Mouse (Mus musculus): ENCODE results near the gene Ntn4.
A peak's percentile ranks its signal among the peaks of the same experiment; 100 is the strongest.

Gene Ntn4

DNA sequence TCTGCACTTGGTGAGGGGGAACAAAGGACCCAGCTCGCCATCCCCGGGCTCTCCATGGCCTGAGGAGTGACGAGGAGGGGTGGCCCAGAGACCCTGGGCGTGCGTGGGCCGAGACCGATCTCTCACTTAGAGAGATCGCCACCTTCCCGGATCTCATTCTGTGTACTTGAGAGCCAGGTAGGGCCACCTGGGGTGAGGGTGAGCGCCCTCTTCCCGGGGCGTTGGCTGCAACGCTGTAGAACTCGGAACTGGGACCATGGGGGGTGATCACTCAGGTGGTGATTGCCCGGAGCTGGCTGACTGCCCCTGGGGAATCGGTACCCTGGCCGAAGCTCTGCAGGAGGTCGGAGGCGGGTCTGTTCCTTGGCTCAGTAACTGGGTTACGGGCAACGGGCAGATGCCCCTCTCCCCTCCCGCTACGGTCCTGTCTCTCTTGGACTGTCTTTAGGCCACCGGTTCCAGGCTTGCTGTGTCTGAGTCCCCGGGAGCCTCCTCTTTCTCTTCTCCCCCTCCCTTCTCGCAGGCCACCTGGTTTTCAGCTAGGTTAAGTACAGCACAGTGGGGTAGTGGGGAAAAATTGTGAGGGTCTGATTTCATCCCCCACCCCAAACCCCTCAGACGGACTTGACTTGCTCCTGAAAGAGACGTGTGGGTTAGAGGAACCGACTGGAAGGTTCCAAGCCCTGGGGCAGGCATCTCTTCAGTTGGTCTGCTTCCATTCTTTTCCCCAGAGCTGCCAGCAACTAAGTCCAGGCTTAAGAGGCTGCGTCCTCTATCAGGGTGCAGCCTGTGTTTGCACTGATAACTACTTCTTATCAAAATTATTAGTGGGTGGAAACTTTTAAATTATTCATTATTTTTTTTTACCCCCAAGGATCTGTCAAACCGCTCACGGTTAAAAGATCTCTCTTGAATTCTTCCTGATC is 1.6 kb downstream of the Ntn4 start:
- peak; percentile 5 to 6 for DNase-seq

DNA sequence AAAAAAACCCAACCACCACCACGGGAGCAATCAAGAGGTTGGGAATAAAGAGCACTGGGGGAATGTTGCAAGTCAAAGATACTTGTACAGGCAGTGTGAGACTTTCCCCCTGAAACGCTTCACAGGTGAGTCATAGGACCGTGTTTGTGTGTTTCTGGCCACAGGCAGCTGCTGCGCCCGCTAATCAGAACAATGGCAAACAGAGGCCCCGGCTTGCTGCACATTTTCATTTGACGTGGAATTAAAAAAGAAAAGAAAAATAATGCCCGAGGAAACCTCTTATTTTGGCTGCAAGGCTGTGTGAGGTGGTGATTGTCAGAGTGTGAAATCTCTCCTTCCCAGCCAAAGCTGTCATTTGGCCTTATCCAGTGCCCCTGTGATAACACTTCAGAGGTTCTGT is 2.4 kb downstream of the Ntn4 start:
- no peak for DNase-seq

DNA sequence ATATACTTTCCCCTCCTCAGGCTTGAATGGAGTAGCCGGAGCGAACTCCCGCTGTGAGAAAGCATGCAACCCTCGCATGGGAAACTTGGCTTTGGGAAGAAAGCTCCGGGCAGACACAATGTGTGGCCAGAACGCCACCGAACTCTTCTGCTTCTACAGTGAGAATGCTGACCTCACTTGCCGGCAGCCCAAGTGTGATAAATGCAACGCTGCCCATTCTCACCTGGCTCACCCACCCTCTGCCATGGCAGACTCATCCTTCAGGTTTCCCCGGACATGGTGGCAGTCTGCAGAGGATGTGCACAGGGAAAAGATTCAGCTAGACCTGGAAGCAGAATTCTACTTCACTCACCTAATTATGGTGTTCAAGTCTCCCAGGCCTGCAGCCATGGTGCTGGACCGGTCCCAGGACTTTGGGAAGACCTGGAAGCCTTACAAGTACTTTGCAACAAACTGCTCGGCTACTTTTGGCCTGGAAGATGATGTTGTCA is 4.0 kb downstream of the Ntn4 start:
- DNase-seq, result no peak

DNA sequence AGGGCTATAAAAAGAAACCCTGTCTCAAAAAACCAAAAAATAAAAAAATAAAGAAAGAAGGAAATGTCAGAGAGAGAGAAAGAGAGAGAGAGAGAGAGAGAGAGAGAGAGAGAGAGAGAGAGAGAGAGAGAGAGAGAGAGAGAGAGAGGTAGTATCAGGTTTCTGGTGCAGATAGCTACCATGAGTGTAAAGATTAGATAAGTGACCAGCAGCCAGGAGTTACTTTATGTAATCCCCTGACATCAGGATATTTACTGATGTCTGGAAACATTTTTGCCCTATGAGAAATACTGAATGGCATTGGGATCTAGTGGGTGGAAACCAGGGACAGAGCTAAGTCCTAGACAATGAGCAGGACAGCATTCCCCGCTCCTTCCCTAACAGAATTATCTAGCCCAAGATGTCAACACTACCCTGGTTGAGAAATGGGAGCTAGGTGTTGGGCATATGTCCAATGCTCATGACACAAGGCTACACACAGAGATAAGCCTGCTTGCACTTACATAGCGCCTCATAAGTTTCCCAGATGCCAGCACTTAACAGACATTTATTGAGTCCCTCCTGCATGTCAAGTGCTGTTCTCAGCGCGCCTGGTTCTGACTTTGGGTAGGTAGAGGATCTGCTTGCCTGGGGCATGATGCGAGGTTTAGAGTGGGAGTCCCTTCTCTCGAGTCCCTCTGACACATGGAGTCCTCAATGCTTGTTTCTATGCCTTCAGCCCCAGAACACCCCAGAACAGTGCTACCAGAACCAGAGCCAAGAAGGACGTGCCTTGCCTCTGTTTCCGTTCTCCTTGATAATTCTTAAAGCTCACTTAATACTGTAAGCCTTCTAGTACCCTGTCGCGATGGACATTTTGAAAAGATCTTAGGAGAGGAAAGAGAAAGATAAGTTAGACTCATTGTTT is 7.4 kb downstream of the Ntn4 start:
- no peak for DNase-seq

DNA sequence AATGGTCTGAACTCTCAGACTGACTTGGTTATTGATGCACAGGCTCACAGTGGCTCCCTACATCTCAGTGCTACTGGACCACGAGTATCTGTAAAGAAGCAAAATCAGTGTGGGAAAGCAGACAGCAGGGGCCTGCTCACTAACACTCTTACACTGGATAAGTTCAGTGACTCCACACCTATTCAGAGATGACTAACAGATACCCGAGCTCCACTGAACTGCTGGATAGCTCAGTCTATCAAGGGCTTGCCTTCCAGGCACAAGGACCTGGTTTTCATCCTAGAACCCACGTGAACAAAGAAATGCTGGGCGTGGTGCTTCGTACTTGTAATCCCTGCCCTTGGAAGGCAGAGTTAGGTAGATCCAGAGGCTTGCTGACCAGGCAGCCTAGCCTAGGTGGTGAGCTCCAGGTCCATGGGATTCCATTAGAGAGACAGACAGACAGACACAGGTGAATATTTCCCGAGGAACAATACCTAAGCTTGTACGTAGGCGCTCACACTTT is 8.2 kb downstream of the Ntn4 start:
- no peak for DNase-seq

DNA sequence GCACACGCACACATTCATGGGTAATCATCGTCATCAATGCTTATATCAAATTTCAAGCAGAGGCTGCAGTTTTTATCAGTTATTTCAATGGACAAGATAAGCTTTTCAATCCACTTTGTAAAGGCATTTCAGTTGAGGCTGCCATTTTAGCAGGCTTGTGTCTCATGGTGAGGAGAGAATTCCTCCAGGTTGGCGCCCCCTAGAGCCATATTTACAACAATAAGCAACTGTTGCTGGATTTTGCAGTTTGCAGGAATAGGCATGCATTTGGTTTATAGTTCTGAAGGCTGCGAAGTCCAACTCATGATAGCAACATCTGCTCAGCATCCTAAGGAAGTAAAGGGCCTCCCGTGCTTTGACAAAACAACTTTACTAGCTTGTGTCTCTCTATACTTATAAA is 8.6 kb downstream of the Ntn4 start:
- no peak for DNase-seq

DNA sequence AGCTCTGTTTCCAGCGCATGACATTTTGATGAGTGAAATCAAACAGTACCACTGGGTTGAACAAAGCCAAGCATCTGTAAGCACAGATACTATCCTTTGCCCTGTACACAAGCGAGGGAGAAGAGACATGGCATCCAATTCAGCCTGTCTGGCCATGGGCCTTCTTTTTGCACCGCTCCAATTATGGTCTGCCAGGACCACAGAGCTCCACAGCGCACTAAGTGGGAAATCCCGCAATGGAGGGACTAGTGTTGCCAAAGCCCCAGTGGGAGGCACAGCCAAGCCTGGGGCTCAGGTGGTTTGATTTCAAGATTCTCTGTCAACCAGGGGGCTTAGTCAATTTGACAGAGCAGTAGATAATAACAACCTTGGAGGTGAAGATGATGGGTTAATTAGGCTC is 9.1 kb downstream of the Ntn4 start:
- no peak for DNase-seq

DNA sequence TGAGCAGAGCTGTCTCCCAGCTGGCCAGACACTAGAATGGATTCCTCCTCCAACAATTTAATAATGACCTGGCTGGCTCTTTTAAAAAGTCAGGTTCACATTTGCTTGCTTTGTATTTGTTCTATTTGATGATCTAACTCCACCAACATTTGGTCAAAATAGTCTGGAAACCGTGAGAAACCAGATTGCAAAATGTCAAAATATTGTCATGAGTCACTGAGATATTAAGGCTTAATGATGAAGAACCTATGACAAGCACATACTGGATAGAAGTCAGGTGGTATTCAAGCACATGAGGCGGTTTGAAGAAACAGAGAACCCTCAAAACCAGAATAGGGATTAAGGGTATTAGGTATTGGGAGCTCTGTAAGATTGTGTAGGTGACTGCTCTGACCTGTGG is 12.8 kb downstream of the Ntn4 start:
- DNase-seq, result no peak

DNA sequence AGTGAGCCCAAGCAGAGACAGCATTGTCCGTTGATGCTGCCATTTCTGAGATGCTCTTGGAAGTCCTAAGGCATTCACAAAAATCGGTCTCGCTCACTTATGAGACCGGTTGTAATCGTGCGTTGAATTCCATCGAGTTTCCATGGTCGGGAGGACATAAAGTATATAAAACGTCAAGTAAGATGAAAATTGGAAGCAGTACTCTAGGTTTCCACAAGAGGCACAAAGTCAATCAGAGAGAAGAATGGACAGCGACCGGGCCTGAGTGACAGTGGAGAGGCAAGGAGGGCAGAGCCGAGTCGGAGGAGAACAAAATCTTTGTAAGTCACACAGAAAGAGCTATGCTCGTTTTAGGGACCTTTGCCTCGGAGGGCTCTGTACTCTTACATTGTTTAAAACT is 14.9 kb downstream of the Ntn4 start:
- DNase-seq, result no peak

DNA sequence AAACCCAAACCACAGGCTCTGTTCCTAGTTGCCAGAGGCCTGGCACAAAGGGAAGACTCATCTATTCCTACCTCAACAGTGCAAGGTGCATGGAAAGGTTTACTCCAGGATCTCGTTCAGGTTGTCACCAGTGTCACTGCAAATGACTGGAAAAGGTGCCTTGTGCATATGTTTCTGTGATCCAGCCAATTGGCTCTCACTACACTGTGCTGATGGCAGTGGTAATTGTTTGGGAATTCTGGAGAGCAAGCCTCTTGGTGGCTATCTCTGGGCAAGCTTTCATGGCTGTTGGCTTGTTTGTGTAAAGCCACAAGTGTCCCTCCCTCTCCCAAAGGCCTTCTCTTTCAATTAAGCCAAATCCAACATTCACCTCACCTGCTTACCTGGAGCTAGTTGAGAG is 19.3 kb downstream of the Ntn4 start:
- DNase-seq, result no peak

DNA sequence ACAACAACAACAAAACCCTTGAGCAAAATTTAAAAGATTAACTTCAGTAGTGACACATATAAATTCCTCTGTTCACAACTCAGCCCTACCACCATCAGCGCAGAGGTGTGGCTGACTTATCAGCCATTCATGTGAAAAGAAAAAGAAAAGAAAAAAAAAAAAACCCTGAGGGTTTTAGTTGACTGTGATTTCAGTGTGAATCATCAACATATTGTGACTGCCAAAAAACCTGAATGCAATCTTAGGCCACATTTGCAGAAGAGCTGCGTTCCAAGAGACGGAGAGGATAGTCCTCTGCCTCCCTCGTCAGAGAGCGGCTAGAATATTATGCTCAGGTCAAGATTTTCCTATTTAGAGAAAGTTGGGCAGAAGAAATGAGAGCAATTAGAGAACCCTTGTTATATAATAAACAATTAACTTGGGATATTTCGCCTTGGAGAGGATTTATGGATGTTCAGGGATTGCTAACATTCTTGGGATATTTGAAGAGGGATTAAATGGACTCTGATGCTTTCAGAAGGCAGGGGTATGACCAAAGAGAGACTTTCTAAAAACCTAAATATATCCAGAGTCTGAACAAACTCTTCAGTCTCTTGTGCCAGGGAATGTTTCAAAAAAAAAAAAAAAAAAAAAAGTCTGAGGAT is 21.0 kb downstream of the Ntn4 start:
- no peak for DNase-seq

DNA sequence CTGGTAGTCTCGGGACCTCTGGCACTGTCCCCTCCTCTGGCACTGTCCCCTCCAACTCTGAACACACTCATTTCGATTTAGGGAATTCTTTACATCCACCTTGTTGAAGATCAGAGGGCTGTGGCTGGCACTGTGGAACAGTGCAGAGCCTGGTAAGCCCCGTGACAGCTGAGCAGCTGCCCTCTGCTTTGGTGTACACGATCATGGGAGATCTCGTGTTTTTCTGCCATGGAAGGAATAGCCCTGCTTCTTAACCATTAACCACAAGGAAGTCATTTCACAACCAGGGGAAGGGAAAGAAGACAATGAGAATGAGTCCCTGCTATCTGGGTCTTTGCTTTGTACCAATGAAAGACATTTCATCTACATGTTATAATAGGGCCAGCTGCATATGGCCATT is 21.5 kb downstream of the Ntn4 start:
- no peak for DNase-seq

DNA sequence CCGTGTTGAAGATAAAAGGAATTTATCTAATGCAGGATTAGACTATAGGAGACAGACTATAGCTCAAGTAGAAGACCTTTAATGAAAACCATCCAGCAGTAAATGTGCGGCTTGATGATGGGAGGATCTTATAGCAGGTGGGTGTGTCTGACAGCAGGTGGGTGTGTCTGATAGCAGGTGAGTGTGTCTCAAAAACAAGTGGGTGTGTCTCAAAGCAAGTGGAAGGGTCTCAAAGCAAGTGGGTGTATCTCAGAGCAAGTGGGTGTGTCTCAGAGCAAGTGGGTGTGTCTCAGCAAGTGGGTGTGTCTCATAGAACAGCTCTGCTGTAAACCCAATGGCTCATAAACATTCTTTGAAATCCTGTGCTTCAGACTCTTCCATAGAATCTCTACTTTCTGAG is 25.7 kb downstream of the Ntn4 start:
- DNase-seq, result no peak

DNA sequence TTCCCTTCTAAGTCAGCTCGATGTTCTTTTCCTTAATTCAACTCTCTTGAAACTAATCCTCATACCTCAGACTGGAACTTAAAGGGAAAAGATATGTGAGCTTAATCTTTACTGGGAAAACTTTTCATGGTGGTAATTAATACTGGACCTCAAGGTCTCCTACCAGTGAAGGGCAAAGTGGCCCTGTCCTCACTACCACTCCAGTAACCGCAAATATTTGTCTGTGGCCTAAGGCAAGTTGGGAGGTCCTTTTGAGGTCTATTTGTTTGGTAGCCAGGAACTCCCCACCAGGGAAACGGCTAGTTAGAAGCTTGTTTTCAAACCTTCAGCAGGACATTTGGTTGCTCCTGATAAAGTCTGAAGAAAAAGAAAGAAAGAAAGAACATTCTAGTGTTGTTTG is 26.5 kb downstream of the Ntn4 start:
- DNase-seq, result no peak

DNA sequence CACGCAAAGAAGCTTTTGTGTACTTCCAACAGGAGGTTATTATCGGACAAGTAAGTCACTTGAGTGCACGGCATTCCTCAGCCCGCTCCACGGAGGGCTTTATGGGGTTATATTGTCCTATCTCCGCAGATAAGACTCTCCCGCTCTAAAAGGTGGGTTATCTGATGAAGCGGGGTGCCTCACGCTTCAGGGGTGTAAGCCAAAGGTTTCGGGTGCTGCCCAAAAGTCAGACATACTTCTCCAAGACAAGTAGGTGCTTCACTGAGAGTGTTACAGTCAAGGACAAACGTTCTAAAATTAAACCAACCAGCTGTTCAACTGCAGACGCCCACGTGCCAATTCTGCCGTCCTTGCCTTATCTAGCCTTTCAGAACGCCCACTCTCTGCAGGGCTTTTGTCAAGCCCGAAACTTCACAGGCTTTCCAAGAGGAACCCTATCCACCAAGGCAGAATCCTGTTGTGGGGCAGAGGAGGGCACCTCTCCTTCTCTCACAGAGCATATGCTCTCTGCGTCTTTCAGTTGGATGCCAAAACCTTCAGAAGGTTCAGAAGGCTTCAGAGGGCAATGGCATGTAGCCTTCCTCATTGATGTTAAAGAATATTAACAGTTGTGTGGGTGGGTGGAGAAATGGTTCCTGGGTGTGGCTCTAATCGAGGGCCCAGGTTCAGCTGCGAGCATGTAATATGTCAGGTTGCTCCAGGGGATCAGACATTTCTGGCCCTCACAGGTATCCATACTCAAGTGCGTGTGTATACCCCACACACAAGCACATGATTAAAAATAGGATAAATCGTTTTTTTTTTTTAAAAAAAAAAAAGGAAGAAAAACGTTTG is 32.4 kb downstream of the Ntn4 start:
- no peak for DNase-seq

DNA sequence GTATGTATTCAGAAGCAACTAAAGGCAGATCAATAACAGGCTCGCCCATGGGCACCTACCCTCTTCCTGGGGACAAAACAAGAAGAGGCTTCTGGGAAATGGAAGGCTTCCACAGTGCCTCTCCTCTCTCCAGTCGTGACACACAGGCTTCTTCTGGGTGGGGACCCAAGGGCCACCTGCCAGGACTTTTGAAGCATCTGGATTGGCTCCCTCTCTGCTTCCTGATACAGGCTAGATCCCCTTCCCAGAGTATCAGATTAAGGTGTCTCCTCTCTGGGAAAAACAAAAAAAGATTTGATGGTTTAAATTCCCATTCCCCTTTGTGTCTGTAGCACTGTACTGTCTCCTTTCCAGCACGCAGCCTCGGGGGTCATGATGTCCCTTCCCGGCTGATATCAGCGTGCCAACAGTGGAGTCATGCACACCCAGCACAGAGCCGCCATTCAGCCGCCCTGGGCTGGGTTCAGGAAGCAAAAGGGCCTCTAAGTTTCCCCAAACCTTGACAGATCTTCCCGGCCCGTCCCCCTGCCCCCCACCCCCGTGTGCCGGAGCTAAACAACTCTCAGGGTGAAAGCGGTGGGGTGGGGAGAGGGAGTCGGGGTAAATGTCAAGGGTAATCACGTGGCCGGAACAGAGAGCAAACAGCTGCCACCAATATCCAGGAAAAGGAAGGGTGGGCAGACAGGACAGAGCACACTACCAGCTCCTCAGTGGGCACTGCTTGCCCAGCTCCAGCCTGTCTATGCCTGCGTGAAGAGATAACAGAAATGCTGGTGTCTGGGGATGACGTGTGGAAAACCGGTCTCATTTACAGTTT is 38.9 kb downstream of the Ntn4 start:
- DNase-seq, result no peak

DNA sequence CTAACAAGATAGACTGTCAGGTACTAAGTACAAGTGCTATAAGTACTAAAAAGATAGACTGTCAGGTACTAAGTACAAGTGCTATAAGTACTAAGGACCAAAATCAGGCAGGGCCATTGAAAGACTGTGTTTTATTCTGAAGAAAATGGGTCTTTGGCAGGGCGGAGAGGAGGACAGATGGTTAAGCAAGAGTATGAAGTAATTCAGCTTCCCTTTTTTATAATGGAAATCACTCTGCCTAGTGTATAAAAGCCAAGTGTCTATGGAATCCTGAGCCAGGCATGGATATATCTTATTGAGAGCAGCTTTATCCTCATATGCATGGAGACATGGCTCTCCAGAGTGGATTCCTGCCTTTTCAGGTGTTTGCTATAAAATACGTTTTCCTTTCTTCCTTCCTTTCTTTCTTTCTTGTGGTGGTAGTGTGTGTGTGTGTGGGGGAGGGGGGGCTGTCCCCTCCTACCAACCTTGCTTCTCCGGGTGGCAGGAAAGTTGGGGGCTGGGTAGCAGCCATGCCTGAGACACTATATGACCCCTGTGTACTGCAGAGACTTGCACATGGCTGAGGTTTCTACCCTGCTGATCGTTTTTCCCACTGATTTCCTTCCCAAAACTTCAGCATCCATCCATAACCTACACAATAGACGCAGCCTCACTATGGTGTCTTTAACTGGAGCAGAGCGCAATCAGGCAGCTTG is 40.3 kb downstream of the Ntn4 start:
- DNase-seq, result no peak

DNA sequence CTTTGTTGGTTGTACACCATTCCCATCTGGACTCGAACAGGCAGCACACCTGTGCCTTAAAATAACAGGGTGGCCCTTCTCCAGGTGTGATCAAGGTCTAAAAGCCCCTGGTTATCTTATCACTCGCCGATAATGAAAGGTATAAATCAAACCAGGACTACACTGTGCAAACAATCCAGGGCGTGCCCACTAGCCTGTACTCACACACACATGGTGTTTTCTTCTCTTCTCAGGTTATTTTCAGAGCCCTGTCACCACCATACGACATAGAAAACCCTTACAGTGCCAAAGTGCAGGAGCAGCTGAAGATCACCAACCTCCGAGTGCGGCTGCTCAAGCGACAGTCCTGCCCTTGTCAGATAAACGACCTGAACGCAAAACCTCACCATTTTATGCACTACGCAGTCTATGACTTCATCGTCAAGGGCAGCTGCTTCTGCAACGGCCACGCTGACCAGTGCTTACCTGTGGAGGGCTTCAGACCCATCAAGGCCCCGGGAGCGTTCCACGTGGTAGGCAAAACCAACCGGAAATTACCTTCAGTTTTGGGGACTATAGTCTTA is 41.8 kb downstream of the Ntn4 start:
- no peak for DNase-seq

DNA sequence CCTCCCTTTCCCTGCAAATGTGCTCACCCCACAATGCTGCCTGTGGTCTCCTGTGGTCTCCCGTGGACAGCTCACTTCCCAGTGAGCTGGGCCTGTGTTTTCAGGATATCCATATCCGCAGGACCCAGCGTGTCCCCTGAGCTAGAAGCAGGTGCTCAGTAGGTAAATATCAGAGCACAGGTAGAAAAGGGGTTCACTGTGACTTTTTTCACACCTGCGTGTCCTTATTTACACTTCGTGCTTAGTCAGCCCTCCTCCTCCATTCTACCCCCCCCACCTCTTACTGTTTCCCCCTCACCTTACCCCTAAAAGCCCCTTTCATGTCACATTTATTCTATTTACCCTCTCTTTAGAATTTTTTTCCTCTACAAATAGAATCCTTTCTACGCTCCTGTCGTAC is 42.7 kb downstream of the Ntn4 start:
- no peak for DNase-seq

DNA sequence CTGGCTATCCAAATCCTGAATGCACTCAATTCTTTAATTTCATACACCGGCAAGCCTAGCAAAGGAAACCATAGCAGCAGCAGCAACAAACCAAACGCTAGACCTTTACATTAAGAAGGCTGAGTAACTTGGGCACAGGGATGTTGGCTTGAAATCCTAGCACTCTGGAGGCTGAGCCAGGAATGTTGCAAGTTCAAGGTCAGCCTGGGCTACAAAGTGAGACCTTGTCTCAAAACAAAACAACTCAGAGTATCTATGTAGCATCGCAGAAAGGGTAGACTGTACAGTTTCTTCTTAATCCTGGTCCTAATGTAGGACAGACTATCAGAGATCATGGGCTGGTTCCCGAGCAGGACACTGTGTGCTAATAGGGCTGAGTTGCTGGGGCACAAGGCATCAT is 43.4 kb downstream of the Ntn4 start:
- DNase-seq, result no peak

Measured in B cell, adult 2 months (primary cell).